Mouse (Mus musculus) heart, adult 18-20 months (tissue): ENCODE data around the gene Sstr3. TPM values are rescaled to one million over a fixed set of nuclear protein-coding genes. Genes with fewer than 3 reads are reported as not detected.

Experiments
- DNase-seq, 2 experiments: peaks; one replicate each; pipeline ENCODE4 v3.0.0; 2021 to 2022; ENCODE audit warnings: mixed read lengths in 1 of 2
- total RNA-seq, 2 experiments: library from RNA; stranded (reverse); gene quantifications; 2 replicates each; pipeline ENCODE4 v1.2.3; 2021

Gene Sstr3
- total RNA-seq, 2 experiments from 2014 or later, result not detected

DNA sequence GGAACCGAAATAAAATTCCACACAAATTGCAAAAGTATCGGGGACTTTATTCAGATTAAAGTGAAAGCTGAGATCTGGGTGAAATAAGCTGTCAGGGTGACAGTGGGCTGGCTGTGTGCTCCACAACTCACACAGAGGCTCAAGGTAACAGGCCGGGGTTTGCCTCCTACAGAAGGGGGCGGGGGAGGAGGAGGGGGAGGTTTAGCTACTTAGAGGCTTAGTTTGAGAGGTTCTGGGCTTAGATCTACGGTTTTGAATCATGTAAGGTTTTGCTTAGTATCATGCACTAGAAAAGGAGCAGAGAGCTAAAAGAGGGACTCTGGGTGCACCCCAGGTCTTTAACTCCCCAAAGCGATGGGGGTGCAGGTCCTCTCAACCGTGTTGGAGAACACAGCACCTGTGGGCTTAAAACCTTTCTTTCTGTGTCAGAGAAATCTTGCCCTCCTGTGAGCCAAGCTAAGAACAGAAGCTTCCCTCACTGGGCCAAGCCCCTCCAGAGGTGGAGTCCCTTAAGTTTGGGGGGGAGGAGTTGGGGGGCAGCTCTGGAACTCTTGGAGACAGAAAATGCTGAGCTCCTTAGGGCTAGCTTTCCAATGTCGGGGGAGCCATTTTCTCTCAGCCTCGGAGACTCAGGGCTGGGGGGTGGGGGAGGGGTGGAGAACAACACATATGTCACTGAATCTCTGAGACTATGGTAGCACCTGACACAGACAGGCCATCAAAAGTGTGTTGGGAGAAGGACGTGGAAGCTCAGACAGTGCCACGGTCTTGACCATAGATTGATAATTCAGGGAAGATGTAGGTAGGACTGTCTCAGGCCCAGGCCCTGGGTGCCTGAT, 14.9 kb upstream of the Sstr3 start:
- DNase-seq, result no peak

GRCm38 (mm10) chr15:78557693-78558535, 13.4 kb upstream of the Sstr3 start:
- DNase-seq, result no peak

DNA sequence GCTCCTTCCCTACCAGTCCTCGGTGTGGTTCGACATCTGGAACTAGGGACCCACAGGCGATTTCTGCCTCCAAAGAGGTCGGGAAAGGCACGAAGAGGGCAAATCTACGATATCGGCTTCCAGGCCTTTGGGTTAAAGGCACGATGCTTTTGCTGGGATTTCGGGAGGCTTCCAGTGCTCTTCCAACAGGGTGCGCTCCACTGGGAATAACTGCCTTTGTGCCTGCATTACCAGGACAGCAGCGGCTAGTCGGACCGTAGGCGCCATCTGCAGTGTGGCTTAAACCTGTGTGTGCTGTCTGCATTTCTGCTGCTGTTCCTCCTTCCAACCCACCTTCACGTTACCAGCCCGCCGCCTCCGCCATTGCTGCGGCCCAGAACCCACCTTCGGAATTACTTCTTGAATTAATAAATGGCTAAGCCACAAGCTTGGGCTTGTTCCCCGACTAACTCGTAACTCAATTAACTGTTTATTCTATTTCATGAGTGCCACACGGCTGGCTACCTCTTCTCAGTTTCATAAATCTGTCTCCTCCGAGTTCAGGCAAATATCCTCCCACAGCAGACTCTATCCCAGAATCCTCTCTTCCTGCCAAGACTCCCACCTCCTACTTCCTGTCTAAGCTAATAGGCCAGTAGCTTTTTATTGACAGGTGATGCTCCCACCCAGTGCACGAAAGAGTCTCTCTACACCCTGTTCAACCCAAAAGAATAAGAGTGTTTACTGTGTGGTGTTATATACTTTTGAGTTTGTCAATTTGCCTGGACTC, 10.2 kb upstream of the Sstr3 start:
- peak; percentile 17 to 19 for DNase-seq

GRCm38 (mm10) chr15:78549189-78549734, 4.8 kb upstream of the Sstr3 start:
- no peak for DNase-seq

- DNase-seq, result no peak
These were observed 4.2 kb upstream of the Sstr3 start for GRCm38 (mm10) chr15:78548711-78549110.

- DNase-seq, result no peak
These were observed 3.8 kb upstream of the Sstr3 start for GRCm38 (mm10) chr15:78548336-78548665.

DNA sequence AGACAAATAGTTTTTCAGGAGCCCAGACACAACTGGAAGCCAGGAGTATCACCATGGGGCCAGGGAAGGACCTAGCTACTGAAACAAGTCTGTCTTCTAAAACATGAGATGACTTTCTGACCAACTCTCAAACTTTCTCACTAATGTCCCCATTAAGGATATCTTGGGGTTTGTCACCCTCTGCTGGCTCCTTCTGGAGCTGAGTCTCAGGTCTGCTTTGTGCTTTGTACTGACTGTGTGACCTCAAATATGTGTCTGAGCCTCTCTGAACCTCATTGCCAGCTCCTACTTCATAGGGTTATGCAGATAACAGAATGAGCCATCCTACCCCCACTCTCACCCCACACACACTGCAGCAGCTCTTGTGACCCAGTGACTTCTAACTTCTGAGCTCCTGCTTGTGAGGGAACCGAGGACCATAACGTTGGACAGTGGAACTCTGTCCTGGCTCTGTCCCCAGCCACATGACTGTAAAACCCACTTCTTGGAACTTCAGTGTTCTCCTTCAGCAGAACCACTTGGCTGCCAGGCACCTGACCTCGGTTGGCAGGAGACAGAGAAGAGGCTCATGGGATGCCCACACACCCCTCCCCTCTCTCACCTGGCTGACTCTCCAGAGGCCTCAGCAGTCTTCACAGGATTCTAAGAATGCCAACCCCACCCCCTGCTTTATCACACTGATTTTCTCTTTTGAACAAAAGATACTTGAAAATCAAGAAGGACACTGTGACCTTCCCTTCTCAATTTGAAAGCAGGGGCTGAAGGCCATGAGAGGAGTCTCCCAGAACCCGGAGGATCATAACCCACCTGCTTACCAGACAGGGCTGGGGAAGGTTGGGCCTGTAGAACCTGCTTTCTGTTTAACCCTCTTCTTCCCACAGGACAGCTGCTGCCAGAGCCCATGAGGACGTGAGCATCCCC, 3.2 kb upstream of the Sstr3 start:
- DNase-seq, result peak; percentile 46 to 58

- DNase-seq, result no peak
These were observed 1.6 kb upstream of the Sstr3 start for GRCm38 (mm10) chr15:78546060-78546459.

DNA sequence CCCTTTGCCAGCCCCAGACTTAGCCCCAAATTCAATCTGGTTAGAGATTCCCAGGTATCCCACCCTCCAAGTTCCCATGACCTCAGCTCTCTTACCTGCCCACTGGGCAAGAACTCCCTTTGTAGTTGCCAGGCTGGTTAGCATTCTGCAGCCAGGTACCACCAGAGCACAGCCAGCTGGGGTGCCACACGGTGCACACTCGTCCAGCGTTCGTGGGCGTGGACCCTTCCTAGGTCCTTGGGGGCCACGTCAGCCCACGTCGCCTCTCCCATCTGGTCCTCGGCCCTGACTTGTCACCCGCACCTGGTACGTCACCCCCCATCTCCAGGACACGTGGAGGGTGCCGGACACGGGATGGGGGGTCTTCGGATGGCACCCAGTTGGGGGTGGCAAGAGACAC, 444 bp downstream of the Sstr3 start:
- DNase-seq, result no peak

DNA sequence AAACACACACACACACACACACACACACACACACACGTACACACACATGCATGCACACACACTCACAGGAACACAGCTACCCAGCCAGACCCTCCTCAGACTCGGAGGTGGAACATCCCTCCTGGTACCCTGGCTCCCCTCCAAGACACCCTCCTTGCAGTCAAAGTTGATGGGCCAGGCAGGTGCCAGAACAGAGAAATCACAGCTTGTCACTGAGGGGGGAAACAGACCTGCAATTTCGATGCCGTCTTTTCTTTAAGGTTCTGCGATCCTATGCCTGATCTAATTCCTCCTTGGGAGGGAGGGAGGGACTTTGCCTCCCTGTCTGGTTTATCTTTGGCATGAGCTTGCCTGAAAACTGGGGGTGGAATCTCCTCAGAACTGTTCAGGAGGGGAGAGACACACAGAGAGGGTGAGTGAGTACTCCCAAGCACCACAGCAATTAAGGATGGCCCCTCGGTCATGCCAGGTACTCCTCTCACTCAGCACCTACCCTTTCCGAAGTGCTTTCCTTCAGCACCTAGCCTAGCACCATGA, 1.6 kb downstream of the Sstr3 start:
- no peak for DNase-seq

DNA sequence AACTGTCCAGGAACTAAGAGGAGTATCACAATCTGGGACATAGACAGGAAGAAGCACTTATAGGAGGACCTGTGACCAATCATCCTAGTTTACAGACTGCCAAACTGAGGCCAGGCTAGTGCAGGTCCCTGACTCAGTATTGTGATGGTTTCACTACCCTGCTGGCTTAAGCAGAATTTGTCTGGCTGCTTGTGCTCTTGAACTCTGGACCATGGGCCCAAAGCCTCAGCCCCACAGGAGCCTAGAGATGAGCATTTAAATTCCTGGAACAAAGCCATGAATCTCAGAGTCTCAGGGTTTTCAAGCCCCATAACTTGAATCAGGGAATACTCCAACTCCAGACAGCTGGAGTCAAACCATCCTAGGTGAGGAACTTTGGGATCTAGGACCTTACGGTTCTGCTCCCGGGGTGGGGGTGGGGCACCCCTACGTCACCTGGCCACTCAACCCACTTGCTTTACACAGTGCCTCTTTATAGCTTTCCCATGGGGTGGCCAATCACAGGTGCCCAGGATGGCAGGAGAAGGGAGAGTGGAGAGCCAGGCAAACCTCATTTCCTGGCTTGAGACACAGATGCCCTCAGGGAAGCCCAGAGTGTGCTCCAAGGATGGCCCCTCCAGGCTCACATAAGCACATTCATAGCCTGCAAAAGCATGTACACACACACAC, 2.3 kb downstream of the Sstr3 start:
- no peak for DNase-seq

- DNase-seq, result peak; percentile 31 to 48
These were observed 2.9 kb downstream of the Sstr3 start for GRCm38 (mm10) chr15:78541606-78542005.

- DNase-seq, result no peak
These were observed 3.4 kb downstream of the Sstr3 start for GRCm38 (mm10) chr15:78541036-78541435.

DNA sequence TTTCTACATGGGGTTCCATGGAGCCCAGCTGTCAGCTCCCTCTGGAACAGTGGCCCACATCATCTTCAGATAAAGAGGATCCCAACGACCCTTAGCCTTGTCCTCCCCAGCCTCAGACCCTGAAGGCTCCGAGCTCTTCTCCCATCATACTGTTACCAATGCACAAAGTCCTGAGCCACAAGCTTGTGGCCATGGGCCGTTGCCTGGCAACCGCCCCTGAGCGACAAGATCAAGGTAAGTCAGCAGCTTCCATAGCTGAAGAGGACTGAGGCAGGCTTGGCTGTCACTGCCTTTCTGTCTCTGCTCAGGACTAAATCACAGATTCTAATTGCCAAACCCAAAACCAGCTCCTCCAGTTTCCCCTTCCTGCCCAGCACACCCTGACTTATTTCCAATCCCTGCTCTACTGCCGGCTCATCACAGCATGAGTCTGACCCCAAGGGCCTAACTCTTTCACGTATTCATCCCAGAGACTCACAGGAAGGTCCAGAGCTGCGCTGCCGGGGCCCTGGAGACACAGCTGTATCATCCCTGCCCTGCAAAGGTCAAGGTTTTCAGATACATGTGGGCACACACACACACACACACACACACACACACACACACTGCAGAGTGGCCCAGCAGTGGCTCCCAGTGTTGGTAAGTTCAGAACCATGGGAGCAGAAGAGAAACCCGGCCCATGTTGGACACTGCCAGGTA, 8.6 kb downstream of the Sstr3 start:
- no peak for DNase-seq

DNA sequence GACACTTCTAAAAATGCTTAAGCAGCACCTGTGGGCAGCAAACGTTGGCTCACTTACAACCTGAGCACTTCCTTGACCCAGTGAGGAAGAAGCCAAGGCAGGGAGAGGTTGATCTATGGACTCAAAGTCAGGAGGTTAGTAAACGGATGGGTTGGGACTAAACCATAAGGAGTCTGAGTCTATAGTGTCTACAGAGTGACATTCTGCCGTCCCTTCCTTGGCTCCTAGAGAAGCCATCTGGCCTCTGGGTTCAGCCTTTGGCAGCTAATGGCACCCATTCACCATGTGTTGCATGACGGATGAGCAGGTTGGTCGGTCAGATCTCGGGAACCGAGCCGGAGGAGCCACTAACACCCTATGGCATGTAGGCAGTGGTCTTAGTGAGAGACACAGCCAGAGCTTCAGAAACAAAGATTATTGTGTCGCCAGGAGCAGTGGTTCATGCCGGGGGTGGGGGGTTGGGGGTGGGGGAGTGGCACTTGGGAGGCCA, 11.1 kb downstream of the Sstr3 start:
- no peak for DNase-seq

DNA sequence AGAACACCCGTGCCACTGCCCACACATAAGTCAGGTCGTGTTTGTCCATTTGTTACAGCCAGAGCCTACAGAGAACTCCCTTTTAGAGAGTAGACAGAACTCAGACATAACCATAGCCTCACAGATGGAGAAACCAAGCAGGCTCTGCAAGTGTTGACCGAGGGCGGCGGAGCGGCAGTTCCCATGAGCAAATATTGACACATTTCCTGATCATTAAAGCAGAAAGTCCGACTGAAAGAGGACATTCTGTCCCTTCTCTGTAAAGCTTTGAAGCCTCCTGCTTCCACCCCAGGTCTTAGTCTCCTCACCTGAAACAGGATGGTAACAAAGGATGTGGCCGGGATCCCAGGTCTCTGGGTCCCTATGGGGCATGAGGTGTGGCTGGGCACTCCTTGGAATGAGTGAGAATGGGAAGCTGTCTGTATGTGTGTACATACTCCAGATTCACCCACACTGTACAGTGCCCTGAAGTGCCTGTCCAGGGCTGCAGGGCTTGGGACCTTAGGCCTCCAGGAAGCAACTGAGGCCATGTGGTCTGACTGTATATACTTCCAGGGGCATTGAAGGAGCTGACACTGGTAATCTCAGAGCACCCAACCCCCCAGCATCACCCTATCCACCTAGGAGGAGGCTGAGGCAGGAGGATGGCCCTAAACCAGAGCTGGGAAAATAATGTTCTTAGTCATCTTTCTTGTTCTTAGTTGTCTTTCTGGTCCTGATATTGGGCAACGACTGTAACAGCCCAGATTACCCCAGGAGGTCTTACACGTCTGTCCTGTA, 11.7 kb downstream of the Sstr3 start:
- no peak for DNase-seq

DNA sequence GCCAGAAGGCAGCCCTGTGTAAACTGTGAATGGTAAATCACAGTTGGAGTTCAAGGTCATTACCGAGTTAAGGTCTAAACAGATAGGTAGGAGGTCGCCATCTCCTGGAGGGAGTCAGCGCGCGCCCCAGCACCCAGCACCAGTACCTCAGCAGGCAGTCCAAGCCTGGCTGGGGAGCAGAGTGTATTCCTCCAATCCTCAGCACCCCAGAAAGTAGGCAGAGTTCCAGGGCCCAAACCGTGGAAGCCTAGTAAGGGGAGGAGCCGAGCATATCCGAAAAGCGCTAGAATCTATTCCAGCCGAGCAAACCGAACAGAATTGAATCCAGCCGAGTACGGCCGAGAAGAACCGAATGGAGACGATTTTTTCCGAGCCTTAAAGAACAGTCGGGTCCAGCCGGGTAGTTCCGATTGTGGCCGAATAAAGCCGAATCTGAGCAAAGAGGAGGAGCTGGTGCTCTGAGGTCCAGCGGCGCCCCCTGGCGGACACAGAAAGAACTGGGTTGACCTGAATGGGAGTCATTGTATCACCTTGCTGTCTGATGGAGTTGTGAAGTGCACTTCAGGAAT, 12.5 kb downstream of the Sstr3 start:
- DNase-seq, result peak; percentile 98 to 100

DNA sequence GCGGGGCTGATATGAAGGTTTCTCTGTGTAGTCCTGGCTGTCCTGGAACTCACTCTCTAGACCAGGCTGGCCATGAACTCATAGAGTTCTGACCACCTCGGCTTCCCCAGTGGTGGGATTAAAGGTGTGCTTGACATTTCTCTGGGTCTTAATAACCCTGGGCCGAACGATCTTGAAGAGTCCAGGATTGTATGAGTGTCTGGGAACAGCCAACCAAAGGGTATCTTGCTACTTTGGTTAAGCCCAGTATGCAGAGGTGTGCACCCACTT, 13.1 kb downstream of the Sstr3 start:
- no peak for DNase-seq
